Mouse (Mus musculus) heart, adult 18-20 months (tissue): ENCODE data around the gene Tex35. TPM values are rescaled to one million over a fixed set of nuclear protein-coding genes. Genes with fewer than 3 reads are reported as not detected.

Source experiments
- DNase-seq, 2 experiments: peaks; one replicate each; pipeline ENCODE4 v3.0.0; 2021 to 2022; ENCODE audit warnings: mixed read lengths in 1 of 2
- total RNA-seq, 2 experiments: library from RNA; stranded (reverse); gene quantifications; 2 replicates each; pipeline ENCODE4 v1.2.3; 2021

Tex35 gene
- total RNA-seq, 2 experiments from 2014 or later: not detected

DNA sequence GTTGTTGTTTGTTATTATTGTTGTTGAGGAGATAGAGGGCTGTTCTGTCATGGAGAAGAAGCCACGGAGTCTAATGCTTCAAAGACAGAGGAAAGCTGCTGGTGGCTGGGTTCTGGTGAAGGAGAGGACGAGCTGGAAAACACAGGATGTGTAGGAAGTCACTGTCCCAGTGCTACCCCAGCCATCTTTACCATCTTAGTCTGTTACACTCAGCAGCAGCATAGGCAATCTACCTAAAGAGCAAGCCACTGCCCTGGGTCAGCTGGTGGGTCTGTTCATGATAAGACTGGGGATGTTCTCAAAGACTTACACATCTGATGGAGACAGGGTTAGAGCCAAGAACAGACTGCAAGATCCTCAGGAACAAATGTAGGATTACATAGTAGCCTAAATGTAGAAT is 58.6 kb downstream of the Tex35 start:
- no peak for DNase-seq

Other genes starting within 250 kb of the Tex35 start
- 10 to 100 TPM in 1 of 2 experiments, 1 to 10 TPM in 1; 9.3 to 11.4 TPM for gene Ralgps2, start 169.1 kb downstream of the Tex35 start, total RNA-seq